Mouse (Mus musculus) ovary, adult 18-20 months (tissue): ENCODE measurements at regions not wholly inside any gene's neighbourhood (a gene's known extent, or its start where the extent isn't known, plus 50 kb on each side); places are given as distances from the start of the nearest gene placed in this dataset.

ENCODE experiments used
- DNase-seq: peaks from one replicate; pipeline ENCODE4 v3.0.0; 2022; ENCODE audit warnings: low spot score, mixed read lengths

GRCm38 (mm10) chr13:53902831-53903230, 152.7 kb downstream of the Drd1 start:
- no peak for DNase-seq

- DNase-seq: no peak
Measured at GRCm38 (mm10) chr13:53900406-53901025, 155.0 kb downstream of the Drd1 start.

GRCm38 (mm10) chr13:53898351-53898750, 157.2 kb downstream of the Drd1 start:
- no peak for DNase-seq

GRCm38 (mm10) chr13:53897176-53897575, 158.3 kb downstream of the Drd1 start:
- DNase-seq: no peak

GRCm38 (mm10) chr13:53888411-53888810, 167.1 kb downstream of the Drd1 start:
- DNase-seq: no peak

- no peak for DNase-seq
Measured at GRCm38 (mm10) chr13:53885756-53886155, 169.7 kb downstream of the Drd1 start.

GRCm38 (mm10) chr13:53883206-53883605, 172.3 kb downstream of the Drd1 start:
- DNase-seq: no peak

GRCm38 (mm10) chr13:53880466-53881250, 174.8 kb downstream of the Drd1 start:
- DNase-seq: no peak

- DNase-seq: no peak
Measured at GRCm38 (mm10) chr13:53875546-53875945, 180.0 kb downstream of the Drd1 start.

- no peak for DNase-seq
Measured at GRCm38 (mm10) chr13:53865323-53865722, 190.2 kb downstream of the Drd1 start.

- no peak for DNase-seq
Measured at GRCm38 (mm10) chr13:53862336-53862735, 193.2 kb downstream of the Drd1 start.

GRCm38 (mm10) chr13:53854196-53854595, 201.3 kb downstream of the Drd1 start:
- no peak for DNase-seq

- DNase-seq: no peak
Measured at GRCm38 (mm10) chr13:53850146-53850545, 205.4 kb downstream of the Drd1 start.

- DNase-seq: no peak
Measured at GRCm38 (mm10) chr13:53846221-53846620, 209.3 kb downstream of the Drd1 start.

GRCm38 (mm10) chr13:53845786-53846185, 209.7 kb downstream of the Drd1 start:
- no peak for DNase-seq

- DNase-seq: no peak
Measured at GRCm38 (mm10) chr13:53825957-53826580, 229.4 kb downstream of the Drd1 start.

- no peak for DNase-seq
Measured at GRCm38 (mm10) chr13:53822061-53822460, 233.4 kb downstream of the Drd1 start.

- DNase-seq: no peak
Measured at GRCm38 (mm10) chr13:53815629-53816028, 239.9 kb downstream of the Drd1 start.

- no peak for DNase-seq
Measured at GRCm38 (mm10) chr13:53814088-53814487, 241.4 kb downstream of the Drd1 start.

- no peak for DNase-seq
Measured at GRCm38 (mm10) chr13:53811862-53812261, 243.6 kb downstream of the Drd1 start.

- no peak for DNase-seq
Measured at GRCm38 (mm10) chr13:53811151-53811550, 244.4 kb downstream of the Drd1 start.

GRCm38 (mm10) chr13:53807791-53808525, 247.5 kb downstream of the Drd1 start:
- DNase-seq: no peak
